Mouse (Mus musculus) induced T-regulatory cell, adult 2 months (primary cell): ENCODE data around the gene Nlrc5.

Source experiments
- DNase-seq: peaks from one replicate; pipeline ENCODE4 v3.0.0-alpha.2; 2012; ENCODE audit warnings: low read depth

Gene Nlrc5

DNA sequence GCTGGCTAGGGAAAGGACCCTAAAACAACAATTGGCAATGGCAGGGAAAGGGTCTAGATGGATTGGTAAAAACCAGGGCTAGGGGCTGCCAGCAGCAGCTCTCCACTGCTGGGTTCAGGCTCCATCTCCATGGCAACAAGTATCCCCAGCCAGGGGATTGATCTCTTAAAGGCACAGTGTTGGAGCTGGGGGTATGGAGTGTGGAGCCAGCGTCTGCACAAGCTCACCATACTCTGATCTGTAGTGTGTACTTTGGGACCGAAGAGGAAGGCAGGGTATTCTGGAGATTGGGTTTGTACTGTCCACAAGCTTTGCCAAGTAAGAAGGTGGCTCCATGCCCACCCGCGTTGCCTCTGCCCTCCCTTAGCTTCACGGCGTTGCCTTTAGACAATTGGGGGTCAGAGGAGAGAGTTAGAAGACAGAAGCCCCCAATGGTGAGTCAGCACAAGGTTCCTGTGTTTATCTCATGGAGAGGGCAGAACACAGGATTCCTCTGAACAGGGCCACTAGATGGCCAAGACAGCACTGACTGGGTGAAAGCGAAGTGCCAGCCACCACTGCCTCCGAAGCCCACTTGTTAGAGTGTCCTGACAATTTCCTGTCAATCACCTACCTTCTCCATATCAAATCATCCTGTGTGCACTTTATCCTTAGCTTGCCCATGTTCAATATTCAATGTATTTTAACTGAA lies 133.1 kb downstream of the Nlrc5 start:
- no peak for DNase-seq

DNA sequence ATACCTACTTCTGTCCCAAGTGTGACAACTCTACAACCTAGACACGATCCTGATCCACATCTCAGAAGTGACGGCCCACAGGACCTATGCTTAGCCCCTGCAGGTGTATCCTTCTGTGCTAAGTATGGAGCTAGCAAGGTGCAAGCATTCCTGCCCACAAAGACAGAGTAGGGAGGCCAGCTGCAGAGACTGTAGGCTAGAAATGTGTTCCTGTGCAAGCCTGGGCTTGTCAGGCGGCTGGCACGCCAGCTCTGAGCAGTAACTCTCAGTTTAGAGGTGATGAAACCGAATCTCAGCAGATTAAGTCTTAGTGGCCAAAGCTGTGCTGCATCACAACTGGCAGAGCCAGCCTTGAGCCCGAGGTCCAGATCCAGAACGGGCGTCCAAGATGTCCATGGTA lies 133.9 kb downstream of the Nlrc5 start:
- DNase-seq: no peak

DNA sequence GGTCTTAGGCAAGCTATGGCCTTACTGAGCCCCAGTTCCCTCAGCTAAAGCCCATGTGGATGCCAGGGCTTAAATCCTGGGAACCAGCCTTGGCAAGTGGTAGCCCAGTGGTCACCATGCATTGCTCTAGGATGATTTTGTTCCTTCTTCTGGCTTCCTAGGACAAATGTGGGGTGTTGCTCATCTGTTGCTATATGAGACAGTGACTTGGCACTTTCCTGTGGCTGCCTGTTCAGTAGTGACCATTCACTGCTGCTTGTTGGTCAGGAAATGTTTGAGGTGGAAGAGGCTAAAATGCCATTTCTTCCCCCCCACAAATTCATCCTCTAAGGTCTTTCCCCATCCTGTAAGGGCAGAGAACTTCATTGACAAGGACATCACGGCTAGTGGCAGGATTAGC lies 135.3 kb downstream of the Nlrc5 start:
- no peak for DNase-seq

DNA sequence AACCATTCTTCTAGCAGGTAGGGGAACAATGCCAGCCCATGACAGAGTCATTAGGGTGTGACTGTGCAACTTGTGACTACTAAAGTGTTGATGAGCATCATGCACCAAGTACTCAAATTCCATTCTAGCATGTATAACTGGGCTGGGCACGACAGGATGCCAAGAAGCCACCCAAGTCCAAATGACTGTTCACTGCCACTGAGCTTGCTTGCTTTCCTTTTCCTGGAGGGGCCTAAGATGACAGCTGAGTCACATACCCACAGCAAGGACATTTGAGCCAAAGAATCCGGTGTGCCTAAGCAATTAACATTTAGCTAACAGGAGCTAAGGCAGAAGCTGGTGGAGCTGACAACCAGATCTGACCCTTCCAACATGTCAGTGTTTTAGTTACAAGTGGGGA lies 137.7 kb downstream of the Nlrc5 start:
- no peak for DNase-seq

DNA sequence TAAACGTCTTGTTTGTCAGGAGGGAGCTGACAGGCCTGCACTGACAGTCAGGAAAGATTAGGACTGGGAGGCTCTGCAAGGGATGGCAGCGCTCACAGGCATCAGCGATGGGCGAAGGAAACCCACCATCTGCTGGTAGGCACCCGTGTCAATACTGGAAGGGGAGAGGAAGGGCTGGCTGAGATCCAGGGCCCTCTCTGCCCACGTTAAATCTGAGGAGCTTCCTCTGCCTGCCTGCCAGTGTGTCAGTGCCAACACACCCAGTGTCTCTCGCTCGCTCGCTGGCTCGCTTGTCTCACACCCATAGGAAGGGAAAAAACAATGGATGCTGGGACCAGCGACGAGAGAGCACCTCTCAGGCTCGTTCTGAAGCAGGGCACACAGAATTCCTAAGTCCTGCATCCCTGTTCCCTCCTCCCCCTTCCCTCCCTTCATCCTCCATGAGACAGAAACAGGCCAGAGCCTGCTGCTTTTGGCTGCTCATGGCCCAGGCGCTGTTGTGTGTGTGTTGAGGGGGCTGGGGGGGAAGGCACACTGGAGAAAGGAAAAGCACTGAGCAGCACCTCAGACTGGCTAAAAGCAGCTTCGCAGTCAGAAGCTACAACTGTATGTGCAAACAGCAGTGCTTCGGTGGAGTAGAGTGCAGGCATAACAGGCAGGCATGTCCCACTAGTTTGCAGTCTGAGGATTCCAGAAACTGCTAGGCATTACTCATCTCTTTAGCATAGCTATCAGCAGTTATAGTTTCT lies 140.2 kb downstream of the Nlrc5 start:
- DNase-seq: no peak

DNA sequence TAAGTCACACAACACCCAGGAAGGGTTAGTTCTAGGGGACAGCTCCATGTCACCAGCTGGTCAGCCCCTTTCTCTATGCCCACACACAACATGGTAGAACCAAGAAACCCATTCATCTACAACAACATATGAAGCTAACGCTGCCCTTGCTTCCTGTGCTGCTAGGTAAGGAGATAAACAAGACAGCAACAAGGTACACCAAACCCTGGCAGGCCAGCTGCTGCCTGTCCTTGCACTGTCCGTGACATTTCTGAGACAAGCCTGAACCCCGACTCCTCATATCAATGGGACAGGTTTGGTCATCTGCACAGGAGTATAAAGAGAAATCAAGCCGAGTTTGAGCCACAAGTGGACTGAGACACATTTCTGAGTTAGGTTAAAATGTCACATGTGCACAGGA lies 141.0 kb downstream of the Nlrc5 start:
- DNase-seq: no peak
